Mouse (Mus musculus) heart, embryonic 16.5 days (tissue): ENCODE results near the gene Rad54l2. TPM values are rescaled to one million over a fixed set of nuclear protein-coding genes. Genes with fewer than 3 reads are reported as not detected.
A peak's percentile ranks its signal among the peaks of the same experiment; 100 is the strongest.

ENCODE experiments used
- ATAC-seq: fragments of 200-750 bp; cut with Nextera tagmentation; replicated peaks from 2 replicates; pipeline ENCODE4 v1.8.0; 2017; ENCODE audit warnings: moderate number of reproducible peaks; ENCODE audit not compliant: insufficient read depth, low FRiP score; ENCODE audit errors: extremely low read depth
- H3K27ac ChIP-seq: fragments of 300-500 bp; sonication (generic); 2 replicates; pipeline ENCODE4 v1.5.1; 2014; ENCODE audit warnings: mild to moderate bottlenecking, low read length, control low read depth, moderate library complexity
- H3K27me3 ChIP-seq: fragments of 300-500 bp; sonication (generic); 2 replicates; pipeline ENCODE4 v1.6.1; 2014; ENCODE audit warnings: low read length, mixed read lengths; ENCODE audit not compliant: control insufficient read depth, insufficient read depth
- H3K36me3 ChIP-seq: fragments of 300-500 bp; sonication (generic); 2 replicates; pipeline ENCODE4 v1.6.1; 2014; ENCODE audit not compliant: control insufficient read depth, insufficient read depth
- H3K4me1 ChIP-seq: fragments of 300-500 bp; sonication (generic); 2 replicates; pipeline ENCODE4 v1.6.1; 2014; ENCODE audit warnings: low read length, mixed read lengths; ENCODE audit not compliant: control insufficient read depth, insufficient read depth
- H3K4me2 ChIP-seq: fragments of 300-500 bp; sonication (generic); 2 replicates; pipeline ENCODE4 v1.6.1; 2014; ENCODE audit warnings: low read depth, mild to moderate bottlenecking, control low read depth, low read length
- H3K4me3 ChIP-seq: fragments of 300-500 bp; sonication (generic); 2 replicates; pipeline ENCODE4 v1.5.1; 2014; ENCODE audit warnings: mild to moderate bottlenecking, control low read depth, low read length
- H3K9ac ChIP-seq: fragments of 300-500 bp; sonication (generic); 2 replicates; pipeline ENCODE4 v1.6.1; 2014; ENCODE audit warnings: low read length, control low read depth
- H3K9me3 ChIP-seq: fragments of 300-500 bp; sonication (generic); replicated peaks from 2 replicates; pipeline ENCODE4 v1.6.1; 2016; ENCODE audit warnings: low read length; ENCODE audit not compliant: control insufficient read depth
- WGBS: fragments of 180-500 bp; shearing (Covaris S2); extraction: QIAGEN DNeasy Blood & Tissue Kit; methylation state at CpG from one replicate; pipeline ENCODE4 v1.1.7; 2014; 5-methylcytosine and 5-hydroxymethylcytosine counted together
- polyA plus RNA-seq: library from polyadenylated mRNA; unstranded; fragments of >200 nt; fragmentation: Nextera tagmentation; extraction: Ambion mirVana; gene quantifications from 2 replicates; pipeline ENCODE4 v1.2.1, GENCODE M21; 2015

Rad54l2 gene
- polyA plus RNA-seq, 1 experiment from 2014 or later = 3.8 TPM

- Histone ChIP-seq H3K9me3 (no peaks in the 10 kb centered on the region), H3K36me3 (no peaks in the 10 kb centered on the region), H3K27me3 (no peaks in the 10 kb centered on the region), H3K4me2 (peak overlapping the region; percentile 94), H3K4me1 (peaks cover 14% of the 10 kb centered on the region), H3K9ac (peak overlapping the region; percentile 100), H3K27ac (peak overlapping the region; percentile 93; the same call in 1 of the 2 replicates), H3K4me3 (peak overlapping the region; percentile 100)
- ATAC-seq = no peak
- WGBS = 11% methylated on average over 10 of the region's 10 CpGs
Observed at GRCm38 (mm10) chr9:106789363-106789762, 369 bp upstream of the Rad54l2 start.

GRCm38 (mm10) chr9:106787979-106788811 lies 799 bp downstream of the Rad54l2 start:
- Histone ChIP-seq H3K9me3 (no peaks in the 10 kb centered on the region), H3K9ac (peak overlapping the region; percentile 100), H3K4me3 (peak overlapping the region; percentile 100), H3K4me1 (peaks cover 14% of the 10 kb centered on the region), H3K36me3 (no peaks in the 10 kb centered on the region), H3K27ac (peak overlapping the region; percentile 93), H3K4me2 (peak overlapping the region; percentile 94), H3K27me3 (no peaks in the 10 kb centered on the region)
- 7% methylated on average over 23 of the region's 23 CpGs for WGBS
- peak; percentile 9; the same call in 1 of the 2 replicates for ATAC-seq

- 79% methylated on average over 3 of the region's 3 CpGs for WGBS
- Histone ChIP-seq H3K36me3 (no peaks in the 10 kb centered on the region), H3K4me1 (peaks cover 14% of the 10 kb centered on the region), H3K4me3 (no peak overlapping the region), H3K27me3 (no peaks in the 10 kb centered on the region), H3K27ac (no peak overlapping the region), H3K9me3 (no peaks in the 10 kb centered on the region), H3K9ac (no peak overlapping the region), H3K4me2 (no peak overlapping the region)
- ATAC-seq = no peak
Observed at GRCm38 (mm10) chr9:106785206-106785605, 3.8 kb downstream of the Rad54l2 start.

GRCm38 (mm10) chr9:106783554-106783953 lies 5.4 kb downstream of the Rad54l2 start:
- no peak overlapping the region for H3K4me2 ChIP-seq
- H3K9me3 ChIP-seq = no peaks in the 10 kb centered on the region
- H3K4me3 ChIP-seq = no peak overlapping the region
- no peaks in the 10 kb centered on the region for H3K36me3 ChIP-seq
- ATAC-seq = no peak
- no peaks in the 10 kb centered on the region for H3K27me3 ChIP-seq
- 96% methylated on average over 2 of the region's 2 CpGs for WGBS
- H3K27ac ChIP-seq = no peak overlapping the region
- no peak overlapping the region for H3K9ac ChIP-seq
- H3K4me1 ChIP-seq = peaks cover 9% of the 10 kb centered on the region

- no peaks in the 10 kb centered on the region for H3K9me3 ChIP-seq
- no peak overlapping the region for H3K27ac ChIP-seq
- H3K4me2 ChIP-seq = no peak overlapping the region
- H3K4me3 ChIP-seq = no peak overlapping the region
- no peak overlapping the region for H3K9ac ChIP-seq
- H3K36me3 ChIP-seq = no peaks in the 10 kb centered on the region
- WGBS = 85% methylated on average over 3 of the region's 3 CpGs
- ATAC-seq = no peak
- no peaks in the 10 kb centered on the region for H3K27me3 ChIP-seq
- H3K4me1 ChIP-seq = 0 out of 2 replicates have a peak, but pooled peaks cover 2% of the 10 kb centered on the region
Observed at GRCm38 (mm10) chr9:106780086-106780485, 8.9 kb downstream of the Rad54l2 start.

- H3K36me3 ChIP-seq = no peaks in the 10 kb centered on the region
- no peak overlapping the region for H3K9ac ChIP-seq
- H3K4me3 ChIP-seq = no peak overlapping the region
- ATAC-seq = no peak
- H3K27ac ChIP-seq = no peak overlapping the region
- H3K4me2 ChIP-seq = no peak overlapping the region
- 0 out of 2 replicates have a peak, but pooled peaks cover 3% of the 10 kb centered on the region for H3K4me1 ChIP-seq
- no peaks in the 10 kb centered on the region for H3K9me3 ChIP-seq
- 76% methylated on average over 4 of the region's 4 CpGs for whole genome bisulfite sequencing
- no peaks in the 10 kb centered on the region for H3K27me3 ChIP-seq
Observed at GRCm38 (mm10) chr9:106778319-106778718, 10.7 kb downstream of the Rad54l2 start.

- no peak for ATAC-seq
- 0 out of 2 replicates have a peak, but pooled peaks cover 5% of the 10 kb centered on the region for H3K4me1 ChIP-seq
- 75% methylated on average over 3 of the region's 3 CpGs for WGBS
Observed at GRCm38 (mm10) chr9:106777423-106777822, 11.6 kb downstream of the Rad54l2 start.

GRCm38 (mm10) chr9:106776116-106776515 lies 12.9 kb downstream of the Rad54l2 start:
- no peak for ATAC-seq
- WGBS = 48% methylated on average over 1 of the region's 1 CpGs
- Histone ChIP-seq H3K27me3 (no peaks in the 10 kb centered on the region), H3K4me2 (no peak overlapping the region), H3K4me3 (no peak overlapping the region), H3K4me1 (0 out of 2 replicates have a peak, but pooled peaks cover 5% of the 10 kb centered on the region), H3K9me3 (no peaks in the 10 kb centered on the region), H3K9ac (no peak overlapping the region), H3K27ac (no peak overlapping the region), H3K36me3 (no peaks in the 10 kb centered on the region)

More at GRCm38 (mm10) chr9:106777423-106777822, 11.6 kb downstream of the Rad54l2 start:
- Histone ChIP-seq H3K36me3 (no peaks in the 10 kb centered on the region), H3K9me3 (no peaks in the 10 kb centered on the region), H3K4me2 (no peak overlapping the region), H3K27me3 (no peaks in the 10 kb centered on the region), H3K4me3 (no peak overlapping the region), H3K9ac (no peak overlapping the region), H3K27ac (no peak overlapping the region)

GRCm38 (mm10) chr9:106771770-106772169 lies 17.2 kb downstream of the Rad54l2 start:
- Histone ChIP-seq H3K4me2 (no peak overlapping the region), H3K9me3 (no peaks in the 10 kb centered on the region), H3K4me3 (no peak overlapping the region), H3K36me3 (no peaks in the 10 kb centered on the region), H3K27me3 (no peaks in the 10 kb centered on the region), H3K4me1 (0 out of 2 replicates have a peak, but pooled peaks cover 5% of the 10 kb centered on the region), H3K9ac (no peak overlapping the region), H3K27ac (no peak overlapping the region)
- ATAC-seq = no peak
- 89% methylated on average over 2 of the region's 2 CpGs for WGBS
